Mouse (Mus musculus): ENCODE results near the gene Pnlip.

DNA sequence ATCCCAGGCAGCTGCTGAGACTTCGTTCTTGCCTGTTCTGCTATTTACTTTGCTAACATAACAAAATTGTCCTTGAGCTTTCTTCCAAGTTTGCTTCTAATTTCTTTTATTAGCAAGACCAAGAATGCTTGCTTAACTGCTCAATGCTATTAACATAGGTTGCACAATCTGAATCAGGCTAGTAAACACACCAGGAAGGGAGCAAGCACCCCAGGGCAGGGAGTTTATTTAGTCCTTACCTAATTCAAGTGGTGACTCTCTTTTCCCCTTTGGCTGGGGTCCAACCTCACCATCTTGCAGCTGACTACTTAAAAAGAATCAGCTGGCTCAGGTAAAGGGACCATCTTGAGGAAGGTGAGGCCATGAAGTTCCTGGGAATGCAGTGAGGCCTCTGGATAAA, 42.6 kb upstream of the Pnlip start:
- TF ChIP-seq POLR2A (IDR thresholded peaks at IDR 0.05; ENCODE audit: borderline replicate concordance, extremely low read depth, insufficient read depth, insufficient read length, poor library complexity, severe bottlenecking): no peak
- no peak for TF ChIP-seq CTCF (IDR thresholded peaks at IDR 0.05; ENCODE audit: borderline replicate concordance, extremely low read depth, insufficient read depth, insufficient read length)

Data from brain, embryonic 14.5 days (tissue).